Mouse (Mus musculus) heart, embryonic 15.5 days (tissue): ENCODE measurements at regions not wholly inside any gene's neighbourhood (a gene's known extent, or its start where the extent isn't known, plus 50 kb on each side); places are given as distances from the start of the nearest gene placed in this dataset.

ENCODE experiments used
- ATAC-seq: fragments of 200-750 bp; cut with Nextera tagmentation; replicated peaks from 2 replicates; pipeline ENCODE4 v1.8.0; 2017; ENCODE audit warnings: low read depth, moderate TSS enrichment; ENCODE audit not compliant: insufficient number of reproducible peaks, insufficient read depth, low FRiP score
- H3K27ac ChIP-seq: fragments of 300-500 bp; sonication (generic); 2 replicates; pipeline ENCODE4 v1.5.1; 2015; ENCODE audit warnings: mild to moderate bottlenecking, inconsistent platforms
- H3K27me3 ChIP-seq: fragments of 300-500 bp; sonication (generic); 2 replicates; pipeline ENCODE4 v1.6.1; 2015; ENCODE audit warnings: inconsistent platforms
- H3K36me3 ChIP-seq: fragments of 300-500 bp; sonication (generic); 2 replicates; pipeline ENCODE4 v1.6.1; 2015; ENCODE audit warnings: mild to moderate bottlenecking, inconsistent platforms
- H3K4me1 ChIP-seq: fragments of 300-500 bp; sonication (generic); replicated peaks from 2 replicates; pipeline ENCODE4 v1.6.1; 2015; ENCODE audit warnings: inconsistent platforms
- H3K4me2 ChIP-seq: fragments of 300-500 bp; sonication (generic); 2 replicates; pipeline ENCODE4 v1.6.1; 2015; ENCODE audit warnings: inconsistent platforms, mild to moderate bottlenecking, moderate library complexity
- H3K4me3 ChIP-seq: fragments of 300-500 bp; sonication (generic); 2 replicates; pipeline ENCODE4 v1.5.1; 2015; ENCODE audit warnings: mild to moderate bottlenecking, inconsistent platforms
- H3K9ac ChIP-seq: fragments of 300-500 bp; sonication (generic); 2 replicates; pipeline ENCODE4 v1.6.1; 2015; ENCODE audit warnings: mild to moderate bottlenecking, inconsistent platforms
- H3K9me3 ChIP-seq: fragments of 300-500 bp; sonication (generic); replicated peaks from 2 replicates; pipeline ENCODE4 v1.6.1; 2016; ENCODE audit warnings: inconsistent platforms
- WGBS: fragments of 180-500 bp; shearing (Covaris S2); methylation state at CpG from one replicate; pipeline ENCODE4 v1.1.7; 2015; ENCODE audit warnings: mixed read lengths; 5-methylcytosine and 5-hydroxymethylcytosine counted together

DNA sequence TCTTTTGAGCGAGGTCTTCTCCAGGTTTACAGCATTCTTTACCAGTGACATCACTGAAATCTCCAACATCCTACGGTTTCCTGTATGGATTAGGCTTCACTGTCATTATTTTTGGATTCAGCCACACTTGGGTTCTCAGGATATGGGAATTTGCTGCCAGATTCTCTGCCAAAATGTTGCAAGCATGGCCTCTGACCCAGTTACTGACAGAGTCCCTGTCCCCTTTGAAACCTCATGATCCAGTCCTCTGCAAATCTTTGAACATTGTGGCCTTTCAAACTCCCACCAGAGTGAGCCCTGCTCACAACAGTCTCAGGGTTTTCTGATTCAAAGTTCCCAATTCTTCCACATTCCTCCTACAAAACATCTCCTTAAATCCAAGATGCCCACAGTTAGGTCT lies 118.9 kb downstream of the Dyrk2 start:
- ATAC-seq = no peak
- Histone ChIP-seq H3K4me1 (peaks cover 23% of the 10 kb centered on the region), H3K36me3 (no peaks in the 10 kb centered on the region)

DNA sequence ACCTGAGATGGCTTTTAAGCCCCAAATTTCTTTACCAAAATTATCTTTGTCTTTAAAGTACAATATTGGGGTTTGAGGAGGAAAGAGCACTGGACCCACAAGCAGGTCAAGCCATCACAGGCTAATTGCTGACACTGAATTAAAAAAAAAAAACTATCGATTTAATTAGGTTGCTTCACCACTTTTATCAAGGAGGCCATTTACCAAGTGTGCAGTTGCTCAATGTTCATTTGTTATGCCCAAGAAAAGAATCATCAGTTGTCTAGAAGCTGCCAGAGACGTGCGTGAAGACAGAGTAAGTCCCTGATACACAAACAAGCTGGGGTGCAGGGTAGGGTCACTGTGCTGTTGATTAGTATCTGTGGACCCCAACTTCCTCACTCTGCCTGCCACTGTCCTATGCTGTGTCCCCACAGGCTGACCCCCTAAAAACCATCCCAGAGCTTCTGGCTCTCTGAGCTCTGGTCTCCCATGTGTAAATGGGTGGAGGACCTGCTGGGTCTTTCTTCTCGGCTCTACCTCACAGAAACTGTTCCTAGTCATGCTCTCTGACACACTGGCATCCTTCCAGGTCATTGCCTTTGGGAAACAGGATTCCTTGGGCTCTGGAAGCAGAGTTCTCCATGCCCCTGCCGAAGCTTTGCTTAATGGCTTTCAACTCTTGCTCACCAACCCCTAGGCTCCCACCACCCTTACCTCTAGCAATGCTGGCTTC lies 116.8 kb downstream of the Dyrk2 start:
- H3K27ac ChIP-seq = no peak overlapping the region
- no peaks in the 10 kb centered on the region for H3K9me3 ChIP-seq
- no peak for ATAC-seq
- peaks cover 6% of the 10 kb centered on the region for H3K4me1 ChIP-seq
- no peaks in the 10 kb centered on the region for H3K36me3 ChIP-seq
- H3K27me3 ChIP-seq = no peaks in the 10 kb centered on the region
- H3K4me2 ChIP-seq = no peak overlapping the region
- no peak overlapping the region for H3K9ac ChIP-seq
- 66% methylated on average over 5 of the region's 5 CpGs for WGBS
- no peak overlapping the region for H3K4me3 ChIP-seq

More for the DNA sequence above, 118.9 kb downstream of the Dyrk2 start:
- Histone ChIP-seq H3K4me2 (no peak overlapping the region), H3K9me3 (no peaks in the 10 kb centered on the region), H3K4me3 (no peak overlapping the region), H3K27ac (no peak overlapping the region), H3K27me3 (no peaks in the 10 kb centered on the region), H3K9ac (no peak overlapping the region)
- 44% methylated on average over 2 of the region's 2 CpGs for WGBS

DNA sequence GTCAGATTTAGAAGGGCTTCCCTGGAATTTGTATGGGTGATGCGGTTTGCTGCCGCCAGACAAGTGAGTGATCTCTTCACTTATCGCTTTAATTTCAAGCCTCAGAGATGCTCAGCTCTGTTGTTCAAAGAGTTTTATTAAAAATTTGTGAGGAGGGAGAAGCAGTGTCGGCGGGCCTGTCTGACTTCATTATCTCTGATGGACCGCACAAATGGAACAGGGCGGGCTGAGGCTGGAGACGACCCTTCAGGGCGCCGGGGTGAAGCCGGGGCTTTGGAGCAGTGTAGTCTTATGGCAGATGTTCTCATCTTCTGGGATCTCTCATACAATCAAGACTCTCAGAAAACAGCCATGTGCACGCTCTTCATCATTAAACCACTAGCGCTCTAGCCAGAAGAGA lies 115.2 kb downstream of the Dyrk2 start:
- Histone ChIP-seq H3K9ac (no peak overlapping the region), H3K4me1 (0 out of 2 replicates have a peak, but pooled peaks cover 4% of the 10 kb centered on the region), H3K4me3 (no peak overlapping the region), H3K9me3 (no peaks in the 10 kb centered on the region), H3K36me3 (no peaks in the 10 kb centered on the region), H3K27ac (no peak overlapping the region), H3K4me2 (no peak overlapping the region), H3K27me3 (no peaks in the 10 kb centered on the region)
- 91% methylated on average over 13 of the region's 13 CpGs for WGBS
- ATAC-seq = no peak

DNA sequence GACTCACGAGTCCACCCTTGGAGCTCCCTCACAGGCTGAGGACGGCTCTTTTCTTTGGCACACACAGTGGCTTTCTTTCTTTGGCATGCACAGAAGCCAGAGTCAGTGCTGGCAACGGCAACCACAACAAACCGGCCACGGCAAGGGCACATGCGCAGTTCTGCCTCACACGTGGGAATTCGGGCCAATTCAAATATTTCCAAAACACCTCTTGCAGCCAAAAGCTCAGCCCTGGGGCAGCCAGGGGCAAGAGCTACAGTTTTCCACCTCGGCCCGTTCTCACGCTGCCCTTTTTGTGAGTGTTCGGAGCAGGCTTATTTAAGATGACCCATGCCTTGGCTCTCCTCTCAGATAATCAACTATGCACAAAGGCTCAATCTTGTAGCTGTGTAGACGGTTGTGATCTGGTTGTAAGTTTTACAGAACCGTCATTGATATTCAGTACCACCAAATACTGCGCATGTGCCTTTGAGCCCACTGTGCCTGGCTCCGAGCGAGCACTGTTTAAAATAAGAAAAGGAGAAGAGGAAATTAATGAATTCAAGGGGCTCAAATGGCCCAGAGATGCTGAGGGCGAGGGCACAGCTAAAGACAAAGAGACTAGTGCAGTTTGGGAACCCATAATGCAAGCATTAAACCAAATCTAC lies 111.1 kb downstream of the Dyrk2 start:
- Histone ChIP-seq H3K9me3 (no peaks in the 10 kb centered on the region), H3K4me3 (no peak overlapping the region), H3K36me3 (no peaks in the 10 kb centered on the region), H3K4me2 (no peak overlapping the region), H3K4me1 (peaks cover 7% of the 10 kb centered on the region), H3K9ac (no peak overlapping the region), H3K27ac (0 out of 2 replicates have a peak overlapping the region, but pooled peaks have one; percentile 24), H3K27me3 (no peaks in the 10 kb centered on the region)
- peak; percentile 53; the same call in 1 of the 2 replicates for ATAC-seq
- WGBS = 75% methylated on average over 18 of the region's 18 CpGs

DNA sequence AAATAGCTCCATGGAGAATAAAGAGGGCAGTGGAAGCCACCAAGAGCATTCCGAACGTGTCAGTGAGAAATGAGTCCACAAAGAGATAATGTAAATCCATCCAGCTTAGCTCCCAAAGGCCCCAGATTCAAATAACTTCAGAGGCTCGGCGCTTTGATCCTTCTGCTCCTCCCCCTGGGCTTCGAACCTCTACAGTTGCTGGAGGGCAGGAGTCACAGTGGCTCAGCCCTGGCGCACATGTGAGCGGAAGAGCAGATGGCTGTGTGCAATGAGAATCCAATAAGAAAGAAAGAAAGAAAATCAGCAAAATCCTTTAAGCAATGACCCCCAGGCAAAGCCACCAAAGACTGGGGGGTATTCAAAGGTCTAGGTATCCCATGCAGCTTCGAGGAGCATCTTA lies 109.6 kb downstream of the Dyrk2 start:
- Histone ChIP-seq H3K9me3 (no peaks in the 10 kb centered on the region), H3K4me2 (no peak overlapping the region), H3K27ac (no peak overlapping the region), H3K4me1 (peaks cover 14% of the 10 kb centered on the region), H3K9ac (no peak overlapping the region), H3K27me3 (no peaks in the 10 kb centered on the region), H3K4me3 (no peak overlapping the region), H3K36me3 (no peaks in the 10 kb centered on the region)
- ATAC-seq = no peak
- 78% methylated on average over 8 of the region's 8 CpGs for WGBS

DNA sequence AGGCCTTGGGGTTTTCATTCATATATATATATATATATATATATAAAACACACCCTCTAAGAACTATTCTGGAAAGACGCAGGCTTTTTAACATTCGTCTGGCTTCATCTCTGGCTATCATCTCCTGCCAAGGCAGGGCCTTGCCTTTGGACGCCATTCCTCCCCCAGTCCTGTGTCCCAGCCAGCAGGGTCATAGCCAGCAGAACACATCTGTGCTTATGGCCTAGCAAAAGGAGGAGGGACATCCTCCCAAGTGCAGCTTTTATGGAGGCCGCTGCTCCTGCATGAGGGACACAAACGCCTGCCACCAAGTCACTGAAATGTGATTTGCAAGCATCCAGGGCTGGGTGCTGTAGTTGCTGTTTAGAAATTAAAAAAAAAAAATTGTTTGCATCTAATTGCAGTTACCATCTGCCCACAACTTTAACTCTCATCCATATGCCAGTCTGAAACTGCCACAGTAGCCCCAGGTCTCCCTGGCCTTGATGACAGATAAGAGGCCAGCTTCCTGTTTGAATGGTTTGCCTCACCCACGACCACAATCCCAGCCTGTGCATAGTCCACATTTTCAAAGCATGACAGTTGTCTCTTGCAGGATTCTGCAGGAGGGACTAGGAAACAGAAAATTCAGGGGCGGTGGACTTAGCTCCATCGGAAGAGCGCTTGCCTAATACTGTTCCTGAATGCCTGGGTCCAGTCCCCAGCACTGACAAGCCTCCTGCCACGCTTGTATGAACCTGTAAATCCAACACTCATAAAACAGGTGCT lies 108.7 kb downstream of the Dyrk2 start:
- no peaks in the 10 kb centered on the region for H3K9me3 ChIP-seq
- no peaks in the 10 kb centered on the region for H3K36me3 ChIP-seq
- H3K27ac ChIP-seq = no peak overlapping the region
- ATAC-seq = no peak
- H3K9ac ChIP-seq = no peak overlapping the region
- WGBS = 57% methylated on average over 10 of the region's 10 CpGs
- no peaks in the 10 kb centered on the region for H3K27me3 ChIP-seq
- peaks cover 22% of the 10 kb centered on the region for H3K4me1 ChIP-seq
- no peak overlapping the region for H3K4me3 ChIP-seq
- H3K4me2 ChIP-seq = no peak overlapping the region

DNA sequence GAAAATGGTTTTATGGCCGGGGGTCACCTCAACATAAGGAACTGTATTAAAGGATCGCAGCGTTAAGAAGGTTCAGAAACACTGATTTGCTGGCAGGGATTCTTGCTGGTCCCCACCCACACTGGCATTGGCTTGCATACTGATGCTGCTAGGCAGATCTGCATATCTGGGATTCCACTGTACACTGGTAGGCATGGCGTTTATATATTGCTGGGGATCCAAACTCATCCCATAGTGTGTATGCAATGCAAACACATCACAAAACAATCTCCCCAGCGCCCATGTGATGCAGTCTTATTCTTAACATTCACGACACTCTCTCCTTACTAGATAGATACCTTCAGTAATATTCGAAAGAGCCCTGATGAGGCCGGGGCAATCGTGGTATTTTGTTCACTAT lies 105.0 kb downstream of the Dyrk2 start:
- no peak overlapping the region for H3K4me3 ChIP-seq
- H3K4me1 ChIP-seq = peaks cover 30% of the 10 kb centered on the region
- no peak for ATAC-seq
- no peak overlapping the region for H3K4me2 ChIP-seq
- no peaks in the 10 kb centered on the region for H3K9me3 ChIP-seq
- no peak overlapping the region for H3K27ac ChIP-seq
- 79% methylated on average over 9 of the region's 9 CpGs for WGBS
- no peak overlapping the region for H3K9ac ChIP-seq
- no peaks in the 10 kb centered on the region for H3K27me3 ChIP-seq
- H3K36me3 ChIP-seq = no peaks in the 10 kb centered on the region

DNA sequence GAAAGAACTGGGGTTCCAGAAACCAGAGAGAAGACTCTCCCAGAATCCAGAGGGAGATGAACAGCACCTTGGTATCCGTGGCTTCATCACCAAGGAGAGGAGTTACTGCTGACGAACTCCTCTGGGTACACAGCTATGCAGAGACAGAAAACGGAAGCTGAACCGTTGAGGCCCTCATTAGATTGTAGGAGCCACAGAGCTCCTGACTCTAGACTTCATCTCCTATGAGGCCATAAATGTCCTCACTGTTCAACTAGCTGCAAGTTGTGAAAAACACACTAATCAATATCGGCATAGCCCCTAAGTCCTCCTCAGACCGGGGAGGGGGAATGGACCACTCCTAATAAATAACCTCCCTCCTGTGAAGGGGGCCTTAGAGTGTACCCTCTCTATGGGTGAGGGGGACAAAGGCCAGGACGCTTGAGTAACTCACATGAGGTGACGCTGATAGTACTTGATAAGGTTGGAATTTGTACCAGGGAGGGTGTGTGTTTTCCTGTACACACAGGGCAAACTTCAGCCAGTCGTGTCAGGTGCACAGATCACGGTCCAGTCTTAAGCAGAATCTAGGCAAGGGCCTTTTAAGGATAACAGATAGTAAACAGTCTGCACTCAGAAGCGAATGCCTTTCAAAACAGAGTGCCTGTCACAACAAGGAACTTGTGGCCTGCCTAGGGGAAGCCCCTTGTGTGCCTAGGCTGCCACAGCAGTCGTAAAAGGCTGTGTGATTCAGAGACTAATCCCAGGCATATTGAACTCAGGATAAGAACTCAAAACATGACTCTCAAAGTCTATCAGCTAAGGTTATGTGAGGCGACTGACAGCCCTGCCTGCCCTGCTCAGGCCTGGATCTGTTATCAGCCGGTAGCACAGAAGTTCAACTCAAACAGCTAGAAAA lies 104.2 kb downstream of the Dyrk2 start:
- Histone ChIP-seq H3K9ac (no peak overlapping the region), H3K4me3 (no peak overlapping the region), H3K36me3 (no peaks in the 10 kb centered on the region), H3K4me1 (peaks cover 30% of the 10 kb centered on the region), H3K27ac (peak overlapping the region; percentile 56), H3K9me3 (no peaks in the 10 kb centered on the region), H3K27me3 (no peaks in the 10 kb centered on the region), H3K4me2 (no peak overlapping the region)
- 0 out of 2 replicates have a peak, but pooled peaks have one; percentile 9 for ATAC-seq
- 33% methylated on average over 14 of the region's 14 CpGs for WGBS

DNA sequence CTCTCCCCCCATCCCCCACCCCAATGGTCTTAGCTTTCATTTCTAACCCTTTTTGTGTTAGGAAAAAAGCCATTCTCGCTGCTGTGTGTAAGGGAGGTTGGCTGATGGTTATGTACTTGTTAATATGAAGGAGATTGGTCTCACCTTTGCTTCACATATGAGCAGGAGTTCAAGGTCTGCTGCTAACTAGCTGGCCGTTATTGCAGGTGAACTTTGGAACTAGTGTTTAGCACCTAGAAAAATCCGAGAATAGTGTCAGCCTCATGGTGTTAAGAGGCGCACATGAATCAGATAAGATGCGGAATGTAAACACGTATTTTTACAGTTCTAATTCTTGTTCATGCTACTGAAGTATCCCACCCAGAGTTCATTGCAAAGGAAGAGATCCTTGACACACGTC lies 103.2 kb downstream of the Dyrk2 start:
- Histone ChIP-seq H3K9me3 (no peaks in the 10 kb centered on the region), H3K27me3 (no peaks in the 10 kb centered on the region), H3K4me2 (no peak overlapping the region), H3K4me3 (no peak overlapping the region), H3K4me1 (peaks cover 22% of the 10 kb centered on the region), H3K36me3 (no peaks in the 10 kb centered on the region), H3K9ac (no peak overlapping the region), H3K27ac (no peak overlapping the region)
- WGBS = 73% methylated on average over 7 of the region's 7 CpGs
- no peak for ATAC-seq

DNA sequence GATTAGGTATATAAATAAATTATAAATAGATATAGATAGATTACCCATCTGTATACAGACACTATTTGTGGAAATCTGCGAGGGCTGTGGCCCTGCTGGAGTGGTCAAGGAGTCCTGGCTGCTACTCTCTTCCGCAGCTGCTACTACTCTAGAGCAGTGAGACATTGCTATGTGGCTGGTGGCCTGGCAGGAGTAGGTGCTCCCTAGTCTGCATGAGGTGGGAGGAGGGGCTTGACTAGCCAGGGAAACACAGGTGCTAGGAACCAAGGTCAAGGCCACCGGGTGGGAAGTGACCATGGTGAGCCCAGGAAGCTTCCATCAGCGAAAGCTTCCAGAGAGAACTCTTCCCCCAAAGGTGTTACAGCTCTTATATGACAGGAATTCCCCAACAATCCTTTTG lies 100.3 kb downstream of the Dyrk2 start:
- H3K9ac ChIP-seq = no peak overlapping the region
- H3K27ac ChIP-seq = no peak overlapping the region
- no peaks in the 10 kb centered on the region for H3K36me3 ChIP-seq
- H3K4me1 ChIP-seq = peaks cover 22% of the 10 kb centered on the region
- H3K4me3 ChIP-seq = no peak overlapping the region
- H3K4me2 ChIP-seq = no peak overlapping the region
- no peaks in the 10 kb centered on the region for H3K27me3 ChIP-seq
- no peak for ATAC-seq
- no peaks in the 10 kb centered on the region for H3K9me3 ChIP-seq
- WGBS = 90% methylated on average over 4 of the region's 4 CpGs

DNA sequence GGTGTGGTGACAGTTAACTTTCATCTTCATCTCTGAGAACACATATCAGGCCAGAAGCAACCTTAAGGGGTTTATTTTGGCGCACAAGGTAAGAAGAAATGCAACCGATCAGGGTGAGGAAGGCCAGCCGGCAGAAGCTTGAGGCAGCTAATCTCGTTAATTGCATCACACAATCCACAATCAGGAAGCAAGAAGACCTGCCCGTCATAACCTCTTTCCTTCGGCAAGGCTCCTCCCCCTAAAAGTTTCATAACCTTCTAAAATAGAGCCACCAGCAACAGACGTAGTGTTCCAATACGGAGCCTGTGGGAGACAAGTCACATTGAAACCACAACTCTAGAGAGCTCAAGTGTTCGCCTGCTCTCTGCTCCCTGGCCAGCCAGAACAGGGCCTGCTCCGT lies 91.4 kb downstream of the Dyrk2 start:
- no peak for ATAC-seq

More for the DNA sequence above, 91.4 kb downstream of the Dyrk2 start:
- H3K9ac ChIP-seq = no peak overlapping the region
- no peaks in the 10 kb centered on the region for H3K9me3 ChIP-seq
- H3K27ac ChIP-seq = no peak overlapping the region
- no peak overlapping the region for H3K4me2 ChIP-seq
- no peak overlapping the region for H3K4me3 ChIP-seq
- H3K36me3 ChIP-seq = no peaks in the 10 kb centered on the region
- H3K4me1 ChIP-seq = peaks cover 5% of the 10 kb centered on the region
- 91% methylated on average over 10 of the region's 10 CpGs for WGBS
- no peaks in the 10 kb centered on the region for H3K27me3 ChIP-seq
